Mouse (Mus musculus): ENCODE data around the gene Tekt3. TPM values are rescaled to one million over a fixed set of nuclear protein-coding genes. Genes with fewer than 3 reads are reported as not detected.

The Tekt3 gene
- polyA plus RNA-seq (2014; fragmentation: Nextera tagmentation; extraction: Ambion mirVana) = 0.10 TPM in 1 of 2 replicates, not detected in the other

DNA sequence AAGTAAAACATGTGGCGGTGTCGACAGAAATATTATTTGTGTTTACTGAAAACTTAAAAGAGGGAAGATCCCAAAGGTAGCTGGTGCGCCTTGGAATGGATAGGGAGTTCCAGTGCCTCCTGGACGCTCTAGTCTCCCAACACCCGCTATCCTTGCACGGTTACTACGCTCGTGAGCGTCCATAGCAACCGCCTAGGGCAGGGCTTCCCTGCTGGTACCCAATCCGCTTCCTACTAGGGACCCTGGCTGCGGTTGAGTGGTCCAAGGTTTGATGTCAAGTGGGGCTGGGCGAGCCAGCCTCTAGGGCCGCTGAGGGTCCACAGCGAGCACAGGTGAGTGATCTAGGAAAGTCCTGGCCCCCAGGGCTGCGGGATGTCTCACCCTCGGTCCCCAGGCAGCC is at the start of gene Tekt3:
Gene Tekt3, plus strand, starts transcription at position 209 of the 400 bp plus-strand sequence.
- 9% methylated on average over 17 of the region's 17 CpGs for WGBS
- DNase-seq (ENCODE audit: low spot score) (peak; percentile 27), ATAC-seq (ENCODE audit: low read depth) (no peak)
- H3K9me3 ChIP-seq (ENCODE audit: control insufficient read depth, low read length) = no peaks in the 10 kb centered on the region
- H3K4me1 ChIP-seq (ENCODE audit: control insufficient read depth, insufficient read depth, low read length) = no peaks in the 10 kb centered on the region
- H3K4me3 ChIP-seq (ENCODE audit: low read depth, low read length) = no peak within 1 kb of the TSS
- H3K36me3 ChIP-seq (ENCODE audit: control insufficient read depth, insufficient read depth, low read length) = no peaks in the 10 kb centered on the region
- no peak within 1 kb of the TSS for H3K27ac ChIP-seq (replicated peaks; ENCODE audit: low read depth, low read length)
- H3K9ac ChIP-seq (ENCODE audit: low read depth, low read length) = no peak within 1 kb of the TSS
- peaks cover 5% of the 10 kb centered on the region; the same call in 1 of the 2 replicates for H3K27me3 ChIP-seq (replicated peaks; ENCODE audit: control insufficient read depth, insufficient read depth, low read length)
- H3K4me2 ChIP-seq (ENCODE audit: low read depth, low read length) = peak within 1 kb of the TSS; percentile 7; the same call in 1 of the 2 replicates

DNA sequence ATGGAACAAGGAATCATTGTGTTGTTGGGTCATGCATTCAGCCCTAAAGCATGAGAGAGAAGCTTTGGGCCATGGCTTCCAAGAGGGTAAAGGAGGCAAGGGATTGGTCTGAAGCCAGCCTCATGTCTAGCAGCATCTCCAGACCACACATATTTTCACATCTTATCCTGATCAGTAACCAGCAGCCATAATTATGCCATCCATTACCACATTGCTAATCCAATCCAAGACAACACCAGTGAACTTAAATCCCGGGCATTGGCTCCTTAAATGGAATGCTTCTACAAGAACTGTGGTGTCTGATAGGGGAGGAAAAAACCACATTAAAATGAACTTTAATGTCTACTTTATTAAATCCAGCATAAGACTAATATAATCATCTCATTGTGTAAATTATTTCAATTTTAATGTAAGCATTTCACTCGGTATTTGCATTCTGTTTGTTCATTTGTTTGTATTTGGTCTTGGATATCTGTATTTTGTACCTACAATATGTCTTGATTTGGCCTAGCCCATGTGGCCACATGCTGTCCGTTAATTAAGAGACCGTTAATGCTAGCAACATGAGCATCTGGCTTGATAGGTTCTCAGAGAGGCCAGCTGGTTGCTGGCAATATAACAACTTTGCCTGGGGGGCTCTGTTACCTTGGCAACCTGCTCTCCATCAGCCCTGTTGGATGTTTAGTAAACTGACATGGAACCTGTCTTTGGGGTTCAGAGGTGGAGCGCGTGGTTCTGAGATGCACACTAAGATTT is 43.9 kb upstream of the Tekt3 start:
- Histone ChIP-seq H3K36me3 (ENCODE audit: control insufficient read depth, insufficient read depth, low read length) (no peaks in the 10 kb centered on the region), H3K9me3 (ENCODE audit: control insufficient read depth, low read length) (no peaks in the 10 kb centered on the region), H3K4me3 (ENCODE audit: low read depth, low read length) (no peak overlapping the region), H3K9ac (ENCODE audit: low read depth, low read length) (no peak overlapping the region), H3K27me3 (replicated peaks; ENCODE audit: control insufficient read depth, insufficient read depth, low read length) (no peaks in the 10 kb centered on the region), H3K4me2 (ENCODE audit: low read depth, low read length) (no peak overlapping the region), H3K4me1 (ENCODE audit: control insufficient read depth, insufficient read depth, low read length) (peaks cover 17% of the 10 kb centered on the region; the same call in 1 of the 2 replicates), H3K27ac (replicated peaks; ENCODE audit: low read depth, low read length) (no peak overlapping the region)
- no peak for DNase-seq (ENCODE audit: low spot score)
- WGBS = 63% methylated on average over 6 of the region's 6 CpGs
- ATAC-seq (ENCODE audit: low read depth) = no peak

DNA sequence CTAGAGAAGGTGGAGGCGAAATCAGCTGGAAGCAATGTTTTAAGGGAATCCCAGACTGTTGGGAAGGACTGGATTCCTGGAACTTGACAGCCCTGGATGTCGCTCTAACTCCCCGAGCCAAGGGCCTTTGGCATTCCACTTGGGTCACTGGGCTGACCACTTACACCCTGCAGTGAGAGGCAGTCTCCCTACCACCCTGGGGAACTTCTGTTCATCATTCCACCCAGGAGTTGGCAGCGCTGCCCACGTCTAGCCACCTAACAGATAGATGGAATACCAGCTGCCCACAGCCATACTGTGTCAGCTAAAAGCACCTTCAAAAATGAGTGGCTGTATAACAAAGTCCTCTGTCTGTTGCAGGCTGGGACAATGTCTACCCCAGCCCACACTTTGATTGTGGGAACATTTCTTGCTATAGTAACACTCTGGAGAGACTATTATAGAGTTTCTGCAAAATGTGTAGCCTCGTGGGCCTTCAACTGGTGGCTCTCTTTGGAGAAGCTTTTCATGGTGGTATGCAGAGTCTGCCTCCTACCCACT is 43.3 kb upstream of the Tekt3 start:
- no peaks in the 10 kb centered on the region for H3K36me3 ChIP-seq (ENCODE audit: control insufficient read depth, insufficient read depth, low read length)
- ATAC-seq (ENCODE audit: low read depth) (no peak), DNase-seq (ENCODE audit: low spot score) (no peak)
- no peaks in the 10 kb centered on the region for H3K9me3 ChIP-seq (ENCODE audit: control insufficient read depth, low read length)
- no peak overlapping the region for H3K9ac ChIP-seq (ENCODE audit: low read depth, low read length)
- whole genome bisulfite sequencing = 85% methylated on average over 6 of the region's 6 CpGs
- H3K4me2 ChIP-seq (ENCODE audit: low read depth, low read length) = no peak overlapping the region
- no peaks in the 10 kb centered on the region for H3K27me3 ChIP-seq (replicated peaks; ENCODE audit: control insufficient read depth, insufficient read depth, low read length)
- no peak overlapping the region for H3K27ac ChIP-seq (replicated peaks; ENCODE audit: low read depth, low read length)
- H3K4me3 ChIP-seq (ENCODE audit: low read depth, low read length) = no peak overlapping the region
- peaks cover 17% of the 10 kb centered on the region; the same call in 1 of the 2 replicates for H3K4me1 ChIP-seq (ENCODE audit: control insufficient read depth, insufficient read depth, low read length)

DNA sequence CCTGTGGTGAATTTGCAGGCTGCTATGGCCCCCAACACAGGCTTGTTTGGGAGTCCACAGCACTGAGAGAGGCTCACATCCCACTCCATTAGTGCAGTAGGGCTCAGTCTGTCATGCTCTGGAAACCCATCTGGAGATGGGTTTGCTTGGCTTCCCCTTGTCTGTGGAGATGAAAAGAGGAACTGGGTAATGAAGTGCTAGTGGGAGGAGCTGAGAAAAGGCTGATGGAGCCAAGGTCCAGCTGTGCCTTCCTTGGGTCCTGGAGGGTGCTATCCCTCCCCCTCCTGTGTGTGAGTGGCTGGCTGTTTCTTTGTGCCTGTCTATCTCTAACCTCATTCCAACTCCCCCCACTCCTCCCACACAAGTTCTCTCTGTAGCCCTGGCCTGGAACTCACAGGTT is 40.8 kb upstream of the Tekt3 start:
- Histone ChIP-seq H3K4me2 (ENCODE audit: low read depth, low read length) (no peak overlapping the region), H3K4me1 (ENCODE audit: control insufficient read depth, insufficient read depth, low read length) (peaks cover 29% of the 10 kb centered on the region; the same call in 1 of the 2 replicates), H3K27ac (replicated peaks; ENCODE audit: low read depth, low read length) (no peak overlapping the region), H3K36me3 (ENCODE audit: control insufficient read depth, insufficient read depth, low read length) (no peaks in the 10 kb centered on the region), H3K27me3 (replicated peaks; ENCODE audit: control insufficient read depth, insufficient read depth, low read length) (no peaks in the 10 kb centered on the region), H3K9ac (ENCODE audit: low read depth, low read length) (no peak overlapping the region), H3K9me3 (ENCODE audit: control insufficient read depth, low read length) (no peaks in the 10 kb centered on the region), H3K4me3 (ENCODE audit: low read depth, low read length) (no peak overlapping the region)
- DNase-seq (ENCODE audit: low spot score) (no peak), ATAC-seq (ENCODE audit: low read depth) (no peak)

DNA sequence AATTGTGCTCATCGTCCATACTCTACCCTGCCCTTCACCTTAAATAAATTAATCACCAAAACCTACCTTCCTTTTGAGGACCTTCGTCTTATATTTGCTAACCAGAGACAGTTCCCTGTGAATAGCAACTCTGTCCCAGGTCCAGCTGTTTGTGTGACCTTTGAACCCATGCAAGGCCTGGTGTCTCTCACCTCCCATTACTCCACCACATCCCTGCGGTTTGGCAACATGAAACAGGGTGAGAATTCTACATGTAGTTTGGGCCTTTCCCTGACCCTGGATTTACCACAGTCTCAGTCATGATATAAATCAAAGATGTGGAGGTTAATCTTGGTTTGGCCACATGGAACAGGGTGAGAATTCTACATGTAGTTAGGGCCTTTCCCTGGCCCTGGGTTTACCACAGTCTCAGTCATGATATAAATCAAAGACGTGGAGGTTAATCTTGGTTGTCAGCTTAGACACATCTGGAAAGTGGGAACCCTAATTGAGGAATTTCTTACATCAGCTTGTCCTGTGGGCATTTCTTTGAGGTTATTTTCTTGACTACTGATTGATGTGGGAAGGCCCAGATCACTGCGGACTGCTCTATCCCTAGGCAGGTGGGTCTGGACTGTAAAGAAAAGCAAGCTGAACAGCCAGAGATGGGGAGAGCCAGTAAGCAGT is 40.2 kb upstream of the Tekt3 start:
- H3K9ac ChIP-seq (ENCODE audit: low read depth, low read length) = no peak overlapping the region
- H3K27ac ChIP-seq (replicated peaks; ENCODE audit: low read depth, low read length) = no peak overlapping the region
- WGBS = 35% methylated on average over 5 of the region's 5 CpGs
- H3K36me3 ChIP-seq (ENCODE audit: control insufficient read depth, insufficient read depth, low read length) = no peaks in the 10 kb centered on the region
- H3K4me2 ChIP-seq (ENCODE audit: low read depth, low read length) = no peak overlapping the region
- no peak overlapping the region for H3K4me3 ChIP-seq (ENCODE audit: low read depth, low read length)
- H3K4me1 ChIP-seq (ENCODE audit: control insufficient read depth, insufficient read depth, low read length) = peaks cover 29% of the 10 kb centered on the region; the same call in 1 of the 2 replicates
- ATAC-seq (ENCODE audit: low read depth) (peak; percentile 48; the same call in 1 of the 2 replicates), DNase-seq (ENCODE audit: low spot score) (peak; percentile 57)
- H3K27me3 ChIP-seq (replicated peaks; ENCODE audit: control insufficient read depth, insufficient read depth, low read length) = no peaks in the 10 kb centered on the region
- H3K9me3 ChIP-seq (ENCODE audit: control insufficient read depth, low read length) = no peaks in the 10 kb centered on the region

DNA sequence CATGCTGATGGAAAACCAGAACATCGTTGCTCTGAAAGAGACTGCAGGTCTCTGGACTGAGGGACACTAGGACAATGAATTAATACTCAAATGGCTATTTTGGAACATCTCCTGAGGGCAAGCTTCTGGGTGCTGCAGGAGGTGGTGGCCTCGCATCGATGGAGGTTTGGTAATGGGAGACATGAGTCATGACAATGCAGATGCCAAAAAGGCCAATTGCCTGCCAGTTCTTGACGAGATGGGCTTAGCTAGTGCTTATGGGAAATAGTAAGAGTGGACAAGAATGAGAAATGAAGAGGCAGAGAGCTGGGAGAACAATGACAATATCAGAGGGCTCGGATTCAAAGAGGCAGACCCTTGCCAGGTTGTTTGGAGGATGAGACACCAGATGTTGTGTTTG is 38.0 kb upstream of the Tekt3 start:
- Histone ChIP-seq H3K4me1 (ENCODE audit: control insufficient read depth, insufficient read depth, low read length) (peaks cover 29% of the 10 kb centered on the region; the same call in 1 of the 2 replicates), H3K9me3 (ENCODE audit: control insufficient read depth, low read length) (no peaks in the 10 kb centered on the region), H3K4me2 (ENCODE audit: low read depth, low read length) (no peak overlapping the region), H3K36me3 (ENCODE audit: control insufficient read depth, insufficient read depth, low read length) (no peaks in the 10 kb centered on the region), H3K27me3 (replicated peaks; ENCODE audit: control insufficient read depth, insufficient read depth, low read length) (no peaks in the 10 kb centered on the region), H3K27ac (replicated peaks; ENCODE audit: low read depth, low read length) (no peak overlapping the region), H3K9ac (ENCODE audit: low read depth, low read length) (no peak overlapping the region), H3K4me3 (ENCODE audit: low read depth, low read length) (no peak overlapping the region)
- ATAC-seq (ENCODE audit: low read depth) (no peak), DNase-seq (ENCODE audit: low spot score) (no peak)
- 73% methylated on average over 5 of the region's 5 CpGs for WGBS

DNA sequence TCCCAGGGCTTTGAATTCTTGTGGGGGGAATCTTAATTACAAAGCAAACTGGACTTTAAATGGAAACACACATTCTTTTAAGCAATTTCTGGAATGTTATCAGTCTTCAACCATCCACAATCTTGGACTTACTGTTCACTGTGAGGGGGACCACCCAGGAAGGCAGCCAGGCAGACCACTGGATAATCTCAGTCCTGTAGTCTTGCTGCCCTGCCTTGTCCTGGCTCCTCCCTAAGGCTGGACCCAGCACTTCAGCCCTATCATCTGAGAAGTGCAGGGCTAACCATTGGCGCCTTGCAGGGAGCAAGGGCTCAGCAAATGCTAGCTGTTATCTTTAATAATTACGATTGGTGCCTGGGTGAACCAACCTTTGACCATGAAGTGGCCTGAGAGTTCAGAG is 37.3 kb upstream of the Tekt3 start:
- Histone ChIP-seq H3K9me3 (ENCODE audit: control insufficient read depth, low read length) (no peaks in the 10 kb centered on the region), H3K36me3 (ENCODE audit: control insufficient read depth, insufficient read depth, low read length) (no peaks in the 10 kb centered on the region), H3K4me3 (ENCODE audit: low read depth, low read length) (no peak overlapping the region), H3K4me1 (ENCODE audit: control insufficient read depth, insufficient read depth, low read length) (peaks cover 28% of the 10 kb centered on the region; the same call in 1 of the 2 replicates), H3K27me3 (replicated peaks; ENCODE audit: control insufficient read depth, insufficient read depth, low read length) (no peaks in the 10 kb centered on the region), H3K9ac (ENCODE audit: low read depth, low read length) (no peak overlapping the region), H3K27ac (replicated peaks; ENCODE audit: low read depth, low read length) (no peak overlapping the region), H3K4me2 (ENCODE audit: low read depth, low read length) (no peak overlapping the region)
- WGBS = 56% methylated on average over 2 of the region's 2 CpGs
- no peak for ATAC-seq (ENCODE audit: low read depth)
- DNase-seq (ENCODE audit: low spot score) = no peak

DNA sequence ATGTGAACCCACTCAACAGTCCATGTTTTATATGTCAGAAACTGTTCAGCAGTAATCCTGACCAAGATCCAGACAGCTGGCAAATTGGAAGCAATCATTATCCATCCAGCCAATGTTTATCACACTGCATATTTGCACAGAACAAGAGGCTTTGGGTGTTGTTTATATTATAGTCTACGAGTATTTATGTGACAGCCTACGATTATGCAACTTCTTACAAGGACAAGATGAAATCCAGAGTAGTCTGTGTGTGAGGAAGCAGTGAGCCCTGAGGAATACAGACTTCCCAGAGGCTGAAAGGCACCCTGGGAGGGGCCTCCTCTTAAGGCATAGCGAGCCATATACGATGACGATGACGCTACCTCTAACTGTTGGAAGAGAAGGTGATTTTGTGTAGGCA is 36.0 kb upstream of the Tekt3 start:
- no peak overlapping the region for H3K4me3 ChIP-seq (ENCODE audit: low read depth, low read length)
- H3K9ac ChIP-seq (ENCODE audit: low read depth, low read length) = no peak overlapping the region
- no peak overlapping the region for H3K4me2 ChIP-seq (ENCODE audit: low read depth, low read length)
- H3K36me3 ChIP-seq (ENCODE audit: control insufficient read depth, insufficient read depth, low read length) = no peaks in the 10 kb centered on the region
- H3K27me3 ChIP-seq (replicated peaks; ENCODE audit: control insufficient read depth, insufficient read depth, low read length) = no peaks in the 10 kb centered on the region
- ATAC-seq (ENCODE audit: low read depth) (no peak), DNase-seq (ENCODE audit: low spot score) (no peak)
- no peaks in the 10 kb centered on the region for H3K9me3 ChIP-seq (ENCODE audit: control insufficient read depth, low read length)
- 80% methylated on average over 6 of the region's 6 CpGs for WGBS
- no peak overlapping the region for H3K27ac ChIP-seq (replicated peaks; ENCODE audit: low read depth, low read length)
- peaks cover 25% of the 10 kb centered on the region; the same call in 1 of the 2 replicates for H3K4me1 ChIP-seq (ENCODE audit: control insufficient read depth, insufficient read depth, low read length)
